18 mouse cellular contexts compared by ENCODE assay signal in the genomic region with DNA sequence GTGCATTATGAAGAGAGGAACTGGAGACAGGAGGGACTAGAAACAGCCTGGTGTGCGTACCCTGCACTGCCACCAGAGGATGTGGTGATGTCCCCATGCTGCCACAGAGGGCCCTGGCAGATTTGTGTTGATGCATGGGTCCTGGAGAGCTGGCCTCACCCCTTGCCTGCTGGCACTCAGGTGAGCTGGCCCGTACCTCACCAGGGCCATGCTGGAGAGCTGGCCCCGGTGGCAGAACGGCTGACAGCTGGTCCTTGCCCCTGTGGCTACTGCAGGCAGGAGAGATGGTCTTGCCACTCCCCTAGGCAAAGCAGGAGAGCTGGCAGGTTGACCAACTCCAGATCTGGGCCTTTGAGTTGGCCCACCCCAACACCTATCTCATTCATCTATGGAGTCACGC. TPM values are rescaled to one million over a fixed set of nuclear protein-coding genes. Genes with fewer than 3 reads are reported as not detected.
DNase-seq lines count a peak whose midpoint lies in the region; ATAC-seq lines count a peak whose summit lies in the region.
"Had no signal": no experiment of that assay in that cellular context is flagged by ENCODE, and none has a peak within 500 bp of the region (broad histone marks: within the 10 kb centered on the region; RNA-seq: fewer than 3 reads in every experiment).

No protein-coding gene starts in this region.

- WGBS in kidney, embryonic 15.5 days: 68% methylated on average over 5 of the region's 5 CpGs

- H3K4me3 ChIP-seq in kidney, embryonic 15.5 days (replicated peaks): no peak overlapping the region
- H3K4me3 ChIP-seq: heart, embryonic 15.5 days had no signal

- no peak overlapping the region for H3K4me2 ChIP-seq in kidney, embryonic 15.5 days
- H3K4me2 ChIP-seq: heart, embryonic 15.5 days had no signal

- no peak overlapping the region for H3K27ac ChIP-seq in kidney, embryonic 15.5 days
- H3K27ac ChIP-seq: heart, embryonic 15.5 days had no signal

- no peak overlapping the region for H3K9ac ChIP-seq in kidney, embryonic 15.5 days
- H3K9ac ChIP-seq: heart, embryonic 15.5 days had no signal

- ATAC-seq in kidney, embryonic 15.5 days (replicated peaks; ENCODE audit: low FRiP score): peak; percentile 36
- no peak for ATAC-seq in erythroblast, adult 5-6 weeks (replicated peaks; ENCODE audit: low FRiP score, poor library complexity, severe bottlenecking)
- ATAC-seq: inflammation-experienced regulatory T-cells, adult 6 months; lung, postnatal 0 days; Patski had no signal

- DNase-seq in kidney, postnatal 25 days: no peak
- DNase-seq in ovary, postnatal 36 days (ENCODE audit: low spot score): peak; percentile 5
- DNase-seq in ovary, adult 18-20 months (ENCODE audit: low spot score): no peak
- peak; percentile 50 to 67 for DNase-seq in cerebellum, postnatal 14 days
- no peak for DNase-seq in right cerebral cortex, postnatal 25 days
- DNase-seq: kidney, postnatal 36 days; thymus, postnatal 25 days had no signal

- no peaks in the 10 kb centered on the region for H3K27me3 ChIP-seq in kidney, embryonic 15.5 days
- H3K27me3 ChIP-seq: heart, embryonic 15.5 days had no signal

- no peaks in the 10 kb centered on the region for H3K9me3 ChIP-seq in kidney, embryonic 15.5 days (replicated peaks)
- H3K9me3 ChIP-seq: heart, embryonic 15.5 days had no signal

- H3K4me1 ChIP-seq in kidney, embryonic 15.5 days: no peaks in the 10 kb centered on the region
- H3K4me1 ChIP-seq: heart, embryonic 15.5 days had no signal

- H3K36me3 ChIP-seq in kidney, embryonic 15.5 days: no peaks in the 10 kb centered on the region
- H3K36me3 ChIP-seq: heart, embryonic 15.5 days had no signal

RNA-seq across cellular contexts. Expression of a gene that starts 22.7 kb away (rescaled TPM):
- not detected in 2 replicates for polyA plus RNA-seq in kidney, embryonic 15.5 days (2015; fragmentation: Nextera tagmentation; extraction: Ambion mirVana)
- total RNA-seq in erythroblast, adult 5-6 weeks (2015; ENCODE audit: low replicate concordance): not detected in 2 replicates
- not detected in 2 replicates for total RNA-seq in erythroblast, adult 5-6 weeks (2017; ENCODE audit: low replicate concordance)
- total RNA-seq: left cerebral cortex, adult 18-20 months; liver, adult 2 months; monocyte, adult 5-6 weeks had no signal
- polyA plus RNA-seq: heart, embryonic 15.5 days; inflammation-experienced regulatory T-cells, adult 6 months; liver, adult 2 months; Patski; stomach, embryonic 14.5 days had no signal

RNA-seq across cellular contexts. Expression of a gene that starts 57.2 kb away (rescaled TPM):
- polyA plus RNA-seq in kidney, embryonic 15.5 days (2015; fragmentation: Nextera tagmentation; extraction: Ambion mirVana): 0.08 and 1.2 TPM in 2 replicates
- not detected in 2 replicates for total RNA-seq in erythroblast, adult 5-6 weeks (2015; ENCODE audit: low replicate concordance)
- total RNA-seq in erythroblast, adult 5-6 weeks (2017; ENCODE audit: low replicate concordance): not detected in 2 replicates
- total RNA-seq: gastrocnemius, postnatal 4 days; left cerebral cortex, adult 18-20 months; liver, adult 2 months; monocyte, adult 5-6 weeks had no signal
- polyA plus RNA-seq: heart, embryonic 15.5 days; inflammation-experienced regulatory T-cells, adult 6 months; liver, adult 2 months; lung, postnatal 0 days; Patski; stomach, embryonic 14.5 days had no signal

Comparison
In these comparisons a context has a peak if more than half of its experiments do, and no peak if none do; other contexts are left out.
1. DNase-seq: peak in ovary, postnatal 36 days (single experiment) and cerebellum, postnatal 14 days (2 of 2); none in kidney, postnatal 25 days (0 of 2), ovary, adult 18-20 months (single experiment) and right cerebral cortex, postnatal 25 days (single experiment).